Mouse (Mus musculus): ENCODE results near the gene Snx10.

Gene Snx10

GRCm38 (mm10) chr6:51523807-51524320 is at the start of gene Snx10:
Snx10 (plus strand) TSS chr6:51523901.
- ChIA-PET CTCF (interaction anchor here (0.6 to 4.1 kb wide), 13 partner anchors 10 to 286 kb away, joined by 3 to 31 read pairs (median 3); no protein-coding TSS in a partner anchor), POLR2A (interaction anchor here (0.6 to 9.7 kb wide), 32 partner anchors 9 to 1406 kb away, joined by 3 to 61 read pairs (median 4); partner anchors contain the start of genes Cbx3 (in 2 of the 4) and Hnrnpa2b1 (in 2 of the 4))

GRCm38 (mm10) chr6:51479136-51479731 is 44.5 kb upstream of the Snx10 start:
- CTCF ChIA-PET = interaction anchor here in 1 of 4 experiments (1.2 kb wide), 1 partner anchor 30 kb away, joined by 4 read pairs; no protein-coding TSS in a partner anchor
- POLR2A ChIA-PET = interaction anchor here in 3 of 4 experiments (0.5 to 5.6 kb wide), 20 partner anchors 9 to 96 kb away, joined by 3 to 142 read pairs (median 6); partner anchors contain the start of genes Cbx3 (in 3 of the 3), Hnrnpa2b1 (in 2 of the 3) and Nfe2l3 (in 1 of the 3)

- CTCF ChIA-PET = interaction anchor here in 2 of 4 experiments (0.8 to 1.5 kb wide), 2 partner anchors 28 kb away, joined by 3 to 4 read pairs; no protein-coding TSS in a partner anchor
- POLR2A ChIA-PET = interaction anchor here (0.5 to 5.6 kb wide), 16 partner anchors 7 to 121 kb away, joined by 3 to 142 read pairs (median 4); partner anchors contain the start of genes Hnrnpa2b1 (in 4 of the 4) and Cbx3 (in 3 of the 4)
Measured at GRCm38 (mm10) chr6:51481548-51481947, 42.2 kb upstream of the Snx10 start.

GRCm38 (mm10) chr6:51483861-51484260 is 39.8 kb upstream of the Snx10 start:
- POLR2A ChIA-PET = interaction anchor here (0.7 to 9.2 kb wide), 16 partner anchors 10 to 121 kb away, joined by 3 to 190 read pairs (median 4); partner anchors contain the start of genes Cbx3 (in 3 of the 4) and Hnrnpa2b1 (in 3 of the 4)
- CTCF ChIA-PET = interaction anchor here in 3 of 4 experiments (0.9 to 3.1 kb wide), 6 partner anchors 24 to 277 kb away, joined by 3 to 14 read pairs (median 7); no protein-coding TSS in a partner anchor

GRCm38 (mm10) chr6:51484556-51484955 is 39.1 kb upstream of the Snx10 start:
- CTCF ChIA-PET = interaction anchor here (0.6 to 3.1 kb wide), 15 partner anchors 24 to 1603 kb away, joined by 3 to 14 read pairs (median 3); no protein-coding TSS in a partner anchor
- POLR2A ChIA-PET = interaction anchor here (0.7 to 9.2 kb wide), 19 partner anchors 10 to 662 kb away, joined by 3 to 190 read pairs (median 4); partner anchors contain the start of genes Cbx3 (in 3 of the 4) and Hnrnpa2b1 (in 3 of the 4)

GRCm38 (mm10) chr6:51485646-51486045 is 38.1 kb upstream of the Snx10 start:
- POLR2A ChIA-PET = interaction anchor here (0.7 to 9.2 kb wide), 15 partner anchors 11 to 1107 kb away, joined by 3 to 190 read pairs (median 7); partner anchors contain the start of genes Hnrnpa2b1 (in 3 of the 4) and Cbx3 (in 2 of the 4)
- CTCF ChIA-PET = interaction anchor here in 3 of 4 experiments (1.0 to 3.1 kb wide), 4 partner anchors 23 to 95 kb away, joined by 4 to 14 read pairs (median 7); no protein-coding TSS in a partner anchor

GRCm38 (mm10) chr6:51486076-51486710 is 37.5 kb upstream of the Snx10 start:
- CTCF ChIA-PET = interaction anchor here in 3 of 4 experiments (1.0 to 3.1 kb wide), 4 partner anchors 23 to 94 kb away, joined by 4 to 14 read pairs (median 7); no protein-coding TSS in a partner anchor
- POLR2A ChIA-PET = interaction anchor here (0.7 to 9.2 kb wide), 18 partner anchors 6 to 1106 kb away, joined by 3 to 190 read pairs (median 6); partner anchors contain the start of genes Hnrnpa2b1 (in 3 of the 4) and Cbx3 (in 2 of the 4)

- CTCF ChIA-PET = interaction anchor here in 1 of 4 experiments (3.1 kb wide), 1 partner anchor 93 kb away, joined by 14 read pairs; no protein-coding TSS in a partner anchor
Measured at GRCm38 (mm10) chr6:51486731-51487130, 37.0 kb upstream of the Snx10 start.

GRCm38 (mm10) chr6:51489787-51490186 is 33.9 kb upstream of the Snx10 start:
- POLR2A ChIA-PET = interaction anchor here (0.5 to 9.2 kb wide), 30 partner anchors 9 to 1022 kb away, joined by 3 to 190 read pairs (median 4); partner anchors contain the start of genes Hnrnpa2b1 (in 3 of the 4) and Cbx3 (in 2 of the 4)
- CTCF ChIA-PET = interaction anchor here in 3 of 4 experiments (0.7 to 3.6 kb wide), 3 partner anchors 19 to 146 kb away, joined by 5 to 23 read pairs (median 5); no protein-coding TSS in a partner anchor

More at GRCm38 (mm10) chr6:51486731-51487130, 37.0 kb upstream of the Snx10 start:
- POLR2A ChIA-PET = interaction anchor here in 2 of 4 experiments (0.9 to 9.2 kb wide), 14 partner anchors 7 to 57 kb away, joined by 3 to 190 read pairs (median 12); partner anchors contain the start of genes Cbx3 (in 2 of the 2) and Hnrnpa2b1 (in 2 of the 2)

- CTCF ChIA-PET = interaction anchor here in 1 of 4 experiments (2.4 kb wide), 1 partner anchor 12 kb away, joined by 7 read pairs; no protein-coding TSS in a partner anchor
- POLR2A ChIA-PET = interaction anchor here in 2 of 4 experiments (0.5 to 4.0 kb wide), 11 partner anchors 10 to 118 kb away, joined by 3 to 29 read pairs (median 4); partner anchors contain the start of genes Cbx3 (in 2 of the 2) and Hnrnpa2b1 (in 2 of the 2)
Measured at GRCm38 (mm10) chr6:51497321-51498111, 26.2 kb upstream of the Snx10 start.

- ChIA-PET POLR2A (interaction anchor here (0.6 to 8.2 kb wide), 11 partner anchors 14 to 1396 kb away, joined by 3 to 113 read pairs (median 5); partner anchors contain the start of genes Cbx3 (in 1 of the 4), Hnrnpa2b1 (in 1 of the 4), Mpp6 (in 1 of the 4) and Snx10 (in 1 of the 4)), CTCF (interaction anchor here in 3 of 4 experiments (0.6 to 1.0 kb wide), 3 partner anchors 38 to 261 kb away, joined by 4 to 5 read pairs (median 4); no protein-coding TSS in a partner anchor)
Measured at GRCm38 (mm10) chr6:51505671-51506070, 18.0 kb upstream of the Snx10 start.

GRCm38 (mm10) chr6:51507556-51507955 is 16.1 kb upstream of the Snx10 start:
- ChIA-PET POLR2A (interaction anchor here (0.5 to 8.2 kb wide), 21 partner anchors 10 to 124 kb away, joined by 3 to 113 read pairs (median 10); partner anchors contain the start of genes Cbx3 (in 3 of the 4), Hnrnpa2b1 (in 3 of the 4) and Snx10 (in 2 of the 4)), CTCF (interaction anchor here in 3 of 4 experiments (0.5 to 4.2 kb wide), 6 partner anchors 19 to 296 kb away, joined by 3 to 71 read pairs (median 7); no protein-coding TSS in a partner anchor)

- POLR2A ChIA-PET = interaction anchor here (0.5 to 8.2 kb wide), 65 partner anchors 11 to 721 kb away, joined by 3 to 113 read pairs (median 5); partner anchors contain the start of genes Hnrnpa2b1 (in 4 of the 4), Cbx3 (in 3 of the 4), Nfe2l3 (in 2 of the 4) and Snx10 (in 2 of the 4)
- CTCF ChIA-PET = interaction anchor here (0.5 to 4.2 kb wide), 76 partner anchors 8 to 1455 kb away, joined by 3 to 92 read pairs (median 4); partner anchors contain the start of genes Snx10 (in 3 of the 4), Hoxa7 (in 1 of the 4) and Nfe2l3 (in 1 of the 4)
Measured at GRCm38 (mm10) chr6:51508750-51509648, 14.7 kb upstream of the Snx10 start.

GRCm38 (mm10) chr6:51510094-51510493 is 13.6 kb upstream of the Snx10 start:
- POLR2A ChIA-PET = interaction anchor here (0.5 to 8.2 kb wide), 53 partner anchors 10 to 720 kb away, joined by 3 to 113 read pairs (median 5); partner anchors contain the start of genes Hnrnpa2b1 (in 4 of the 4), Cbx3 (in 3 of the 4), Snx10 (in 3 of the 4) and Nfe2l3 (in 2 of the 4)
- CTCF ChIA-PET = interaction anchor here (0.5 to 4.2 kb wide), 106 partner anchors 8 to 1366 kb away, joined by 3 to 92 read pairs (median 4); partner anchors contain the start of genes Snx10 (in 3 of the 4), Cbx3 (in 1 of the 4), Hnrnpa2b1 (in 1 of the 4) and Hoxa7 (in 1 of the 4)

Measured in embryonic stem cell, embryonic (primary cell).